8 mouse cellular contexts compared by ENCODE assay signal in the genomic region with DNA sequence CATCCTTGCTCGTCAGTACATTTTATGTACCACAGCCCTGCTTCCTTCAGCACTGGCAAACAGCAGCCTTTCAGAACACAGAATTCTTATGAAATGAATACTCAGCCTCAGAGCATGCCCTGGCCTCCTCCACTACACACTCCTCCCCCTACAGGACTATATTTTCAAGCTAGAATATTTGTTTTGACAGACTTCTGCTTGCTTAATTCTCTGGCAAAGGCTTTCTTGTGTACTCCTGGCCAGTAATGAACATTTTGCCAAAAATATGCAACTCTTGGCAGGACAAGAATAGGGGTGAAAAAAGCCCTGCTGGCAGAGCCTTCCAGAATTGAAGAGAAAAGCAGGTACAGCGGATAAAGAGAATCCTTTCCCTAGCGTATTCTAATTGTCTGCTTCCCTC.
DNase-seq lines count a peak whose midpoint lies in the region; ATAC-seq and TF ChIP-seq lines count a peak whose summit lies in the region.

No protein-coding gene starts in this region.

- ATAC-seq in liver, embryonic 12.5 days = no peak
- ATAC-seq in limb, embryonic 13.5 days (ENCODE audit: low FRiP score, low read depth) = no peak

- TF ChIP-seq CTCF in liver, adult 2 months (IDR thresholded peaks at IDR 0.05; ENCODE audit: low read depth, low read length) = no peak
- TF ChIP-seq CTCF in cerebellum, adult 2 months (IDR thresholded peaks at IDR 0.05; ENCODE audit: borderline replicate concordance, insufficient read depth, low read depth, low read length) = no peak
- TF ChIP-seq CTCF in thymus, adult 2 months (IDR thresholded peaks at IDR 0.05; ENCODE audit: borderline replicate concordance, control insufficient read depth, extremely low read depth, insufficient read depth, low read length, poor library complexity) = no peak

- H3K4me3 ChIP-seq in liver, adult 2 months (ENCODE audit: insufficient read depth, low read depth, low read length) = no peak overlapping the region; the same call in 1 of the 2 replicates
- H3K4me3 ChIP-seq in liver, embryonic 12.5 days = no peak overlapping the region
- no peak overlapping the region for H3K4me3 ChIP-seq in cerebellum, adult 2 months (replicated peaks; ENCODE audit: insufficient read depth, low read depth, low read length)
- H3K4me3 ChIP-seq in limb, embryonic 13.5 days = no peak overlapping the region
- H3K4me3 ChIP-seq in thymus, adult 2 months (ENCODE audit: control insufficient read depth, insufficient read depth, low read length) = no peak overlapping the region

- H3K9ac ChIP-seq in liver, adult 2 months (ENCODE audit: low read depth, low read length) = peak overlapping the region; percentile 74
- no peak overlapping the region for H3K9ac ChIP-seq in liver, embryonic 12.5 days
- no peak overlapping the region for H3K9ac ChIP-seq in limb, embryonic 13.5 days

- H3K4me2 ChIP-seq in liver, embryonic 12.5 days = no peak overlapping the region
- H3K4me2 ChIP-seq in limb, embryonic 13.5 days (replicated peaks) = no peak overlapping the region

- no peaks in the 10 kb centered on the region for H3K79me2 ChIP-seq in liver, adult 2 months (ENCODE audit: control insufficient read depth, insufficient read depth, low read length)

- no peaks in the 10 kb centered on the region for H3K27me3 ChIP-seq in liver, adult 2 months (ENCODE audit: control insufficient read depth, insufficient read depth, low read length)
- H3K27me3 ChIP-seq in liver, embryonic 12.5 days (replicated peaks) = no peaks in the 10 kb centered on the region
- H3K27me3 ChIP-seq in cerebellum, adult 2 months (ENCODE audit: control insufficient read depth, insufficient read depth, low read length) = no peaks in the 10 kb centered on the region
- no peaks in the 10 kb centered on the region for H3K27me3 ChIP-seq in limb, embryonic 13.5 days
- H3K27me3 ChIP-seq in thymus, adult 2 months (ENCODE audit: control insufficient read depth, insufficient read depth, low read length) = no peaks in the 10 kb centered on the region

- peak; percentile 97 for DNase-seq in liver, adult 2 months (ENCODE audit: extremely low read depth, low read depth, low spot score)
- DNase-seq in cerebellum, adult 2 months = peak; percentile 65 to 91
- peak; percentile 82 for DNase-seq in gonadal fat pad, adult 2 months (ENCODE audit: low read depth)
- no peak for DNase-seq in right cerebral cortex, postnatal 10 days (ENCODE audit: low spot score in 2 of 2)
- no peak for DNase-seq in embryo, embryonic 11 days
- DNase-seq in thymus, adult 2 months = no peak

- peaks cover 15% of the 10 kb centered on the region for H3K4me1 ChIP-seq in liver, adult 2 months (ENCODE audit: control insufficient read depth, insufficient read depth, low read length)
- H3K4me1 ChIP-seq in liver, embryonic 12.5 days = peaks cover 4% of the 10 kb centered on the region; the same call in 1 of the 2 replicates
- H3K4me1 ChIP-seq in cerebellum, adult 2 months (ENCODE audit: control insufficient read depth, insufficient read depth, low read length) = peaks cover 24% of the 10 kb centered on the region
- peaks cover 88% of the 10 kb centered on the region for H3K4me1 ChIP-seq in limb, embryonic 13.5 days
- H3K4me1 ChIP-seq in thymus, adult 2 months (replicated peaks; ENCODE audit: control insufficient read depth, insufficient read depth, low read length) = peaks cover 3% of the 10 kb centered on the region; the same call in 1 of the 2 replicates

- no peaks in the 10 kb centered on the region for H3K9me3 ChIP-seq in liver, embryonic 12.5 days (replicated peaks)
- no peaks in the 10 kb centered on the region for H3K9me3 ChIP-seq in limb, embryonic 13.5 days

- no peaks in the 10 kb centered on the region for H3K36me3 ChIP-seq in liver, adult 2 months (ENCODE audit: control insufficient read depth, insufficient read depth, low read length)
- H3K36me3 ChIP-seq in liver, embryonic 12.5 days = peaks cover 38% of the 10 kb centered on the region
- no peaks in the 10 kb centered on the region for H3K36me3 ChIP-seq in limb, embryonic 13.5 days
- no peaks in the 10 kb centered on the region for H3K36me3 ChIP-seq in thymus, adult 2 months (ENCODE audit: control insufficient read depth, insufficient read depth, low read length)

- no peak for TF ChIP-seq POLR2A in liver, adult 2 months (IDR thresholded peaks at IDR 0.05; ENCODE audit: extremely low read depth, insufficient read depth, low read length)
- no peak for TF ChIP-seq POLR2A in cerebellum, adult 2 months (IDR thresholded peaks at IDR 0.05; ENCODE audit: borderline replicate concordance, insufficient read depth, low read length)
- TF ChIP-seq POLR2A in thymus, adult 2 months (IDR thresholded peaks at IDR 0.05; ENCODE audit: control insufficient read depth, extremely low read depth, insufficient read depth, low read length, poor library complexity) = no peak

- 22% methylated on average over 3 of the region's 3 CpGs for WGBS in liver, adult 2 months
- 73% methylated on average over 3 of the region's 3 CpGs for WGBS in liver, embryonic 12.5 days (ENCODE audit: insufficient replicate concordance)
- 8% methylated on average over 3 of the region's 3 CpGs for WGBS in cerebellum, adult 2 months
- WGBS in limb, embryonic 13.5 days = 56% methylated on average over 3 of the region's 3 CpGs
- WGBS in thymus, adult 2 months = 95% methylated on average over 3 of the region's 3 CpGs

- peak overlapping the region; percentile 85 for H3K27ac ChIP-seq in liver, adult 2 months (replicated peaks; ENCODE audit: insufficient read depth, low read depth, low read length)
- H3K27ac ChIP-seq in liver, embryonic 12.5 days = no peak overlapping the region
- H3K27ac ChIP-seq in cerebellum, adult 2 months (ENCODE audit: insufficient read depth, low read length) = peak overlapping the region; percentile 38; the same call in 1 of the 2 replicates
- H3K27ac ChIP-seq in limb, embryonic 13.5 days = peak overlapping the region; percentile 64; the same call in 1 of the 2 replicates
- no peak overlapping the region for H3K27ac ChIP-seq in thymus, adult 2 months (ENCODE audit: control insufficient read depth, insufficient read depth, low read length)

Comparison
In these comparisons a context has a peak if more than half of its experiments do, and no peak if none do; other contexts are left out.
1. H3K27ac ChIP-seq: peak in liver, adult 2 months (single experiment), cerebellum, adult 2 months (single experiment) and limb, embryonic 13.5 days (single experiment); none in liver, embryonic 12.5 days (single experiment) and thymus, adult 2 months (single experiment).
2. DNase-seq: peak in liver, adult 2 months (single experiment), cerebellum, adult 2 months (2 of 2) and gonadal fat pad, adult 2 months (single experiment); none in right cerebral cortex, postnatal 10 days (0 of 2), embryo, embryonic 11 days (single experiment) and thymus, adult 2 months (single experiment).